Mouse (Mus musculus) hindbrain, embryonic 12.5 days (tissue): ENCODE data around the gene Tbl3. TPM values are rescaled to one million over a fixed set of nuclear protein-coding genes. Genes with fewer than 3 reads are reported as not detected.
"Not testable (repeated sequence)": the region's sequence is repeated elsewhere in the genome, so short reads cannot be mapped to it uniquely, and the experiment has no call there.

Experiments used
- ATAC-seq: fragments of 200-750 bp; cut with Nextera tagmentation; 2 replicates; pipeline ENCODE4 v1.8.0; 2017; ENCODE audit warnings: moderate TSS enrichment; ENCODE audit not compliant: low FRiP score
- H3K27ac ChIP-seq: fragments of 300-500 bp; sonication (generic); 2 replicates; pipeline ENCODE4 v1.5.1; 2016; ENCODE audit warnings: mild to moderate bottlenecking
- H3K27me3 ChIP-seq: fragments of 300-500 bp; sonication (generic); 2 replicates; pipeline ENCODE4 v1.6.1; 2016; ENCODE audit warnings: mild to moderate bottlenecking
- H3K36me3 ChIP-seq: fragments of 300-500 bp; sonication (generic); 2 replicates; pipeline ENCODE4 v1.6.1; 2016; ENCODE audit warnings: mild to moderate bottlenecking
- H3K4me1 ChIP-seq: fragments of 300-500 bp; sonication (generic); 2 replicates; pipeline ENCODE4 v1.6.1; 2016
- H3K4me2 ChIP-seq: fragments of 300-500 bp; sonication (generic); replicated peaks from 2 replicates; pipeline ENCODE4 v1.6.1; 2016; ENCODE audit warnings: mild to moderate bottlenecking
- H3K4me3 ChIP-seq: fragments of 300-500 bp; sonication (generic); 2 replicates; pipeline ENCODE4 v1.5.1; 2016; ENCODE audit warnings: mild to moderate bottlenecking
- H3K9ac ChIP-seq: fragments of 300-500 bp; sonication (generic); 2 replicates; pipeline ENCODE4 v1.6.1; 2016; ENCODE audit warnings: mild to moderate bottlenecking, moderate library complexity
- H3K9me3 ChIP-seq: fragments of 300-500 bp; sonication (generic); replicated peaks from 2 replicates; pipeline ENCODE4 v1.6.1; 2016; ENCODE audit warnings: mild to moderate bottlenecking
- WGBS: fragments of 180-500 bp; shearing (Covaris S2); methylation state at CpG from one replicate; pipeline ENCODE4 v1.1.7; 2016; 5-methylcytosine and 5-hydroxymethylcytosine counted together
- polyA plus RNA-seq: library from polyadenylated mRNA; unstranded; fragments of >200 nt; fragmentation: Nextera tagmentation; extraction: Ambion mirVana; gene quantifications from 2 replicates; pipeline ENCODE4 v1.2.1, GENCODE M21; 2016

Tbl3 gene
- polyA plus RNA-seq, 1 experiment from 2014 or later: 76.9 TPM

DNA sequence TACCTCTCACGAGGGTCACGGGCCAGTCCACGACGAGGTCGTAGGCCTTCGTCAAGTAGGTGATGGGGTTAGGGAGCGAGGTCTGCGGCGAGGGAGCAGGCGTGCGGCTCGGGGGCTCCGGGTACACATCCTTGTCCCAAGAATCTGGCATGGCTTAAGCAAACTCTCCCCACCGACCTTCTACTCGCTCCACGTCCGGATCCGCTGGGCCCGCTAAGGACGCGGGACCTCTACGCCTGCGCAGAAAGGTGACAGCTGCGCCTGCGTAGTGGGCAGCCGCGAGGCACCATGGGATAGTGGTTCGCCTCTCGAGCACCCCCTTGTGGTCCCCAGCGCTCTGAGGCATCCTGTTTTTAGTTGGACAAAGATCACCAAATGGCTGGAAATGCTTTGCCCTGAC, 16.7 kb upstream of the Tbl3 start, which contains the start of gene Ndufb10:
Gene Ndufb10 (minus strand): TSS at position 295 of the 400 bp plus-strand sequence.
- H3K9ac ChIP-seq: peak within 1 kb of the TSS; percentile 92
- H3K4me2 ChIP-seq: peak within 1 kb of the TSS; percentile 96
- peak within 1 kb of the TSS; percentile 68 for H3K4me3 ChIP-seq
- WGBS: 1% methylated on average over 30 of the region's 30 CpGs
- peak; percentile 71 for ATAC-seq
- H3K9me3 ChIP-seq: no peaks in the 10 kb centered on the region
- peaks cover 17% of the 10 kb centered on the region for H3K36me3 ChIP-seq
- H3K27me3 ChIP-seq: 0 out of 2 replicates have a peak, but pooled peaks cover 2% of the 10 kb centered on the region
- peaks cover 28% of the 10 kb centered on the region for H3K4me1 ChIP-seq
- H3K27ac ChIP-seq: peak within 1 kb of the TSS; percentile 80

DNA sequence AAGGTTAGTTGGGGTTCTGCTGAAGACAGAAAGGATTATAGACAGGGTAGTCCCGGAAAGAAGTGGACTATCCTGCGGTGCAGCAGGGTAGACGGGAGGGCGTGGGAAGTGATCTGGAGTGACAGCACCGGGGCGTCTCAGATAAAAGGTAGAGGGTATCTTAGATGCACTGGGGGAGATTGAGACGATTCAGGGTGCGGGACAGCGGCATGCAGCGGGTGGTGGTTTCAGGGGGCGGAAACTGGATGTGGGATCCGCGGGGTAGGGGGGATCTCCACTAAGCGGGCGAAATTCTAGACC, 16.4 kb upstream of the Tbl3 start:
- under 1% methylated on average over 15 of the region's 15 CpGs for WGBS
- Histone ChIP-seq H3K4me2 (peak overlapping the region; percentile 96), H3K4me3 (peak overlapping the region; percentile 68), H3K9me3 (no peaks in the 10 kb centered on the region), H3K4me1 (peaks cover 30% of the 10 kb centered on the region), H3K27ac (peak overlapping the region; percentile 80), H3K9ac (peak overlapping the region; percentile 92), H3K36me3 (peaks cover 17% of the 10 kb centered on the region), H3K27me3 (0 out of 2 replicates have a peak, but pooled peaks cover 2% of the 10 kb centered on the region)
- peak; percentile 9; the same call in 1 of the 2 replicates for ATAC-seq

DNA sequence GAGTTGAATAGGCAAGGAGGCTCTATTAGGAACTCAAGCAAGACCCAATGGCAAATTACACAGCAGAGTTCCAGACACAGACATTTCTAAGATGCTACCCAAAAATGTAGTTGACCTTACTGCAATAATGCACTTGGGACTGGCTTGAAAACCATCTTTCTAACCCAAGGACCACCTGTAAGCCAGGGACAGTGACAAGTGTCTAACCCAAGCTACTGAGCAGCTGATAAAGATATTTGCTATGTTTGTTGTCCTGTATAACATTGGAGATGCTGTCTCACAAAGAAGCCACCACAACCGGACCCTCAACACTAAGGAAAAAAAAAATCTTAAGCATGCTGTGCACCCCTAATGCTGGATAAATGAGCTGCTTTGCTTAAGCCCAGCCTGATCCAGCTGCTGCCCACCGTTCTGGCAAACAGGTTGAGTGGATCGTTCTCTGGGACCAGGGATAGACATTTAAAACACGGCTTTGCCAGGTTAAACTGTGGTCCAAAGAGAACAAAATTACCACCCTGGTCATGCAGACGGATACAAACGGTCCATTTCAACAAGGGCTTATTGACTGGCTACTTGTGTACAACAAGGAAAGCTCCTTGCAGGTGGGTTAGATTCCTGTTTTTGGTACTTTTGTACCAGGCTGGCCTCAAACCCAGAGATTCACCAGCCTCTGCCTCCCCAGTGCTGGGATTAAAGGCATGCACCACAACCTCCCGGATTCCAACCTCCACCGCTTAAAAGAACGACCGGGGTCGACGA, 15.8 kb upstream of the Tbl3 start:
- H3K4me2 ChIP-seq: peak overlapping the region; percentile 96
- peak overlapping the region; percentile 68 for H3K4me3 ChIP-seq
- H3K9me3 ChIP-seq: no peaks in the 10 kb centered on the region
- H3K27ac ChIP-seq: peak overlapping the region; percentile 80
- no peak for ATAC-seq
- peak overlapping the region; percentile 92 for H3K9ac ChIP-seq
- 0 out of 2 replicates have a peak, but pooled peaks cover 2% of the 10 kb centered on the region for H3K27me3 ChIP-seq
- H3K36me3 ChIP-seq: peaks cover 17% of the 10 kb centered on the region
- 4% methylated on average over 12 of the region's 12 CpGs for WGBS
- H3K4me1 ChIP-seq: peaks cover 32% of the 10 kb centered on the region

- H3K4me1 ChIP-seq: peaks cover 32% of the 10 kb centered on the region
- H3K9me3 ChIP-seq: no peaks in the 10 kb centered on the region
- 0 out of 2 replicates have a peak, but pooled peaks cover 2% of the 10 kb centered on the region for H3K27me3 ChIP-seq
- no peak overlapping the region for H3K4me3 ChIP-seq
- WGBS: 36% methylated on average over 13 of the region's 13 CpGs
- no peak overlapping the region for H3K4me2 ChIP-seq
- H3K9ac ChIP-seq: 0 out of 2 replicates have a peak overlapping the region, but pooled peaks have one; percentile 23
- ATAC-seq: no peak
- peaks cover 17% of the 10 kb centered on the region for H3K36me3 ChIP-seq
- 0 out of 2 replicates have a peak overlapping the region, but pooled peaks have one; percentile 4 for H3K27ac ChIP-seq
Observed at GRCm38 (mm10) chr17:24722220-24722924, 14.9 kb upstream of the Tbl3 start.

GRCm38 (mm10) chr17:24721383-24721955, 14.0 kb upstream of the Tbl3 start:
- WGBS: 70% methylated on average over 7 of the region's 7 CpGs
- H3K4me3 ChIP-seq: peak overlapping the region; percentile 24
- not testable (repeated sequence) for H3K27ac ChIP-seq, H3K27me3 ChIP-seq, H3K9me3 ChIP-seq, ATAC-seq
- peaks cover 32% of the 10 kb centered on the region for H3K4me1 ChIP-seq
- H3K36me3 ChIP-seq: peaks cover 22% of the 10 kb centered on the region
- peak overlapping the region; percentile 83 for H3K4me2 ChIP-seq
- H3K9ac ChIP-seq: peak overlapping the region; percentile 54

DNA sequence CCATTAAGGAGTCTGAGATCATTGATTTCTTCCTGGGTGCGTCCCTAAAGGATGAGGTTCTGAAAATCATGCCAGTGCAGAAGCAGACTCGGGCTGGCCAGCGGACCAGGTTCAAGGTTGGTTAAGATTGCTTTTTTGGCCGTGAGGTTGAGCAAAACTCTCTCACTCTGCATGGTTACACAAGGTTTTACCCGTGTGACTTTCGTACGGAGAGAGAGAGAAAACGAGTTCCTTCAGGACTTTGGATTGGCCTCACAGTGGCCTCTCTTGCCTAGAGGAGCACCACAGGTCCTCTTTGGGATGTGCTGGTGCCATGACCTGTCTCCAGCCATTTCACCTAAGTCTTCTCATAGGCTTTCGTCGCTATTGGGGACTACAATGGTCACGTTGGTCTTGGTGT, 13.2 kb upstream of the Tbl3 start:
- H3K27me3 ChIP-seq, H3K27ac ChIP-seq, ATAC-seq, H3K9me3 ChIP-seq: not testable (repeated sequence)
- peaks cover 28% of the 10 kb centered on the region for H3K36me3 ChIP-seq
- 2% methylated on average over 11 of the region's 11 CpGs for WGBS
- H3K4me2 ChIP-seq: peak overlapping the region; percentile 83
- H3K4me3 ChIP-seq: peak overlapping the region; percentile 86
- peaks cover 32% of the 10 kb centered on the region for H3K4me1 ChIP-seq
- peak overlapping the region; percentile 88 for H3K9ac ChIP-seq

DNA sequence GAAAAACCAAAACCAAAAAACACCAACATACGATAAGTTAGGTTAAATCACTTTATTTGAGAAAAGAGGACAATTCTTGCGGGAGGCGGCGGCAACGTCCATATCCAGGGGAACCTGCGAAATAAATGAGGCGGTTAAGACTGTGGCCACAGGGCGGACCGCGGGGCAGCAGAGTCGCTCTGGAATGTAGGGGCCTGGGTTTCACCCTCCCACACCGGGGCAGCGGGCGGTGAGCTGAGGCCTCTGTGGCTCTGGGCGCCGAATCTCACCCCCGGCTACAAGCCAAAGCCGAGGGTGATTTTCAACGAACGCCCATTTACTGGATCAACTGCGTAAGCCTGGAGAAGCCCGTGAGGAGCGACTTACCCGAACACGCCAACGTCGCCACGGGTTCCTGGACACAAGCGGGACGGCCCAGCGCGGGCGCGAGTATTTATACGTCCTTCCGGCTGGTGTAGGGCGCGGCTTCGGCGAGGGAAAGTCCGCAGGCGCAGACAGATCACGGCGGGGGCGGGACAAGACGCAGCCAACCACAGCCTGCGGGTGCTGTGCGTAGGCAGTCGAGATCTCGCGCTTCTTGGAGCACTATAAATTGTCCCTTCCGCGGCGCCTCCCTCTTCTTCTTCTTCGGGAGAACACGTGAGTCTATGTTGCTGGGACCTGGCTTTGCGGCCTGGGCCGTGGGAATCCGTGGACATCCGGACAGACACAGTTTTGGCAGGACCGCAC, 12.2 kb upstream of the Tbl3 start:
- Histone ChIP-seq H3K27me3 (no peaks in the 10 kb centered on the region), H3K4me3 (peak overlapping the region; percentile 86), H3K4me2 (peak overlapping the region; percentile 83), H3K9me3 (no peaks in the 10 kb centered on the region), H3K36me3 (peaks cover 29% of the 10 kb centered on the region), H3K27ac (peak overlapping the region; percentile 88), H3K9ac (peak overlapping the region; percentile 89), H3K4me1 (peaks cover 32% of the 10 kb centered on the region)
- peak; percentile 98 for ATAC-seq
- under 1% methylated on average over 61 of the region's 61 CpGs for WGBS

DNA sequence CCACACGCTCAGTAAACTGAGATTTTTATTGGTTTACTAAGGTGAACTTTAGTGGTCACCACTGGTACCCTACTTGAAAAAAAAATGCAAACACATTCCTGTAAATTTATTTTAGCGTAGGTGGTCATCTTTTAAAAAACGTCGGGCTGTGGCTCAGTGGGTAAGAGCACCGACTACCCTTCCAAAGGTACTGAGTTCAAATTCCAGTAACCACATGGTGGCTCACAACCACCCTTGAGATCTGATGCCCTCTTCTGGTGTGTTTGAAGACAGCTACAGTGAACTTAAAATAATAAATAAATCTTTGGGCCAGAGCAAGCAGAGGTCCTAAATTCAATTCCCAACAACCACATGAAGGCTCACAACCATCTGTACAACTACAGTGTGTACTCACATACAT, 11.5 kb upstream of the Tbl3 start:
- Histone ChIP-seq H3K4me2 (peak overlapping the region; percentile 69), H3K4me3 (peak overlapping the region; percentile 86), H3K4me1 (peaks cover 32% of the 10 kb centered on the region), H3K36me3 (peaks cover 29% of the 10 kb centered on the region), H3K9ac (peak overlapping the region; percentile 89)
- H3K27ac ChIP-seq, H3K27me3 ChIP-seq, H3K9me3 ChIP-seq, ATAC-seq: not testable (repeated sequence)
- WGBS: 65% methylated on average over 5 of the region's 5 CpGs

DNA sequence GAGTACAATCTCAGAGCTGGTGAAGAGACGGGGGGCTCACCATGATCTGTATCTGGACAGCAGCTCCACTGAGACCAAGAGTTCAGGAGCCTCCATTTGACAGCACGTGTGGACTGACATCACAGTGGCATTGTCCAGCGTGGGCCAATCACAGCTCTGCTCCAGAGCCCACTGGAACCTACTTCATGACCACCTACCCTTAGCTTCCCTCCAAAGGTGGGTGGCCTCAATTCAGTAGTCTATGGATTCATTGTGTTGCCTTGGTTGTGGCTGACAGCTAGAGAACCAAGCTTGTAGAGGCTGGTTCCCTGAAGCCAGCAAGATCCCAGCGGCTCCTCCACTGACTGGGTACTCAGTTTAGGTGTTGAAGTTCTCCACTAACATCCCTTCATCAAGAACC, 10.5 kb upstream of the Tbl3 start, which contains the start of the genes Rnf151 and Rps2:
Gene Rnf151 (minus strand): TSS at position 121 of the 400 bp plus-strand sequence.
Gene Rps2 (plus strand): TSS at position 174 of the 400 bp plus-strand sequence.
- Histone ChIP-seq H3K9me3 (no peaks in the 10 kb centered on the region), H3K4me2 (peak within 1 kb of the TSS; percentile 69), H3K4me3 (peak within 1 kb of the TSS; percentile 86), H3K27me3 (no peaks in the 10 kb centered on the region), H3K27ac (no peak within 1 kb of the TSS), H3K9ac (0 out of 2 replicates have a peak within 1 kb of the TSS, but pooled peaks have one; percentile 89), H3K4me1 (peaks cover 24% of the 10 kb centered on the region), H3K36me3 (peaks cover 29% of the 10 kb centered on the region)
- 88% methylated on average over 4 of the region's 4 CpGs for WGBS
- ATAC-seq: no peak

- no peaks in the 10 kb centered on the region for H3K27me3 ChIP-seq
- H3K4me2 ChIP-seq: no peak overlapping the region
- no peak for ATAC-seq
- H3K4me3 ChIP-seq: no peak overlapping the region
- H3K27ac ChIP-seq: no peak overlapping the region
- no peaks in the 10 kb centered on the region for H3K9me3 ChIP-seq
- peaks cover 9% of the 10 kb centered on the region for H3K4me1 ChIP-seq
- 97% methylated on average over 15 of the region's 15 CpGs for WGBS
- H3K9ac ChIP-seq: peak overlapping the region; percentile 9; the same call in 1 of the 2 replicates
- H3K36me3 ChIP-seq: peaks cover 15% of the 10 kb centered on the region
Observed at GRCm38 (mm10) chr17:24716166-24716682, 8.8 kb upstream of the Tbl3 start.

DNA sequence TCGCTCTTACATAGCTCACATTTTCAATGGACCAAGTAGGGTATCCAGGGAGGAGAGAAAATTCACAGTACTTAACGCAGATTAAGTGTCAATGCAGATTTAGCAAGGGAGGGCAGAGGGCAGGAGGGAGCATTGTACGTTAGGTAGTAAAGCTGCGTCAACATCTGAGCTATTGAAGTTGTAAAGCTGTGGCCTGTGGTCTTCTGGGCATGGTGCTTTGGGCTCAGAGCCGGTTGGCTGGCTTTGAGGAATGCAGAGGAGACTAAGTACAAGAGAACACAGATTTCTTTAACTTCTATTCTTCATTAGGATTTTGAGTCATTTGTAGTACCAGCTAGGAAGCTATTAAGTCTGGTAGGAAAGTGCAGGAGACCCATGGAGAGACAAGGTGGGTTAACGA, 8.1 kb upstream of the Tbl3 start:
- H3K9me3 ChIP-seq: no peaks in the 10 kb centered on the region
- peaks cover 4% of the 10 kb centered on the region; the same call in 1 of the 2 replicates for H3K4me1 ChIP-seq
- 71% methylated on average over 6 of the region's 6 CpGs for WGBS
- H3K9ac ChIP-seq: peak overlapping the region; percentile 9; the same call in 1 of the 2 replicates
- no peaks in the 10 kb centered on the region for H3K27me3 ChIP-seq
- no peak for ATAC-seq
- peaks cover 13% of the 10 kb centered on the region for H3K36me3 ChIP-seq
- no peak overlapping the region for H3K27ac ChIP-seq
- H3K4me2 ChIP-seq: no peak overlapping the region
- H3K4me3 ChIP-seq: no peak overlapping the region
